Mouse (Mus musculus) kidney, adult 2 months (tissue): ENCODE data around the gene Ghrh.

Experiments
- CTCF ChIP-seq: fragments of 200-500 bp; conservative IDR thresholded peaks from 2 replicates; pipeline ENCODE4 v1.5.1; 2011; ENCODE audit warnings: low read depth, mild to moderate bottlenecking, control low read depth, low read length, moderate library complexity, mixed read lengths; ENCODE audit not compliant: insufficient read depth, insufficient read length
- POLR2A ChIP-seq: fragments of 200-500 bp; IDR thresholded peaks from one replicate; pipeline ENCODE4 v1.6.1; 2011; ENCODE audit warnings: low read depth, low read length, control low read depth

DNA sequence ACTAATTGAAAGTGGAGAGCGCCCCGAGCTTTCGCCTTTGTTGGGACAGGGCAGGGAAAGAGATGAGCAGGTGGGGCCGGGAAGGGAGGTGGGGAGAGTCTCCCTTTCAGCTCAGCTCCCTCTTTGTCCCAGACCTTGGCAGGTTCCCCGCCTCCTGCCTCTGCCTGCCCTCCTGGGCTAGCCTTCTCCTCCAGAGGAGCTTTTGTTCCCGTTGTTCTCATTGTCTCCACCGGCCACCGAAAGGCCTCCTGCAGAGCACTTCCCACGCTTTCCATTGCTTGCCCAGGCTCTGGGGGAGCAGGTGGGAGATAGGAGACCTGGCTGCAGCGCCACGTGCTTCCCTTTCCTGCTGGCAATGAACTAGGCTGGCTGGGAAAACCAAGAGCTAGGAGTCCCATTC, 18.7 kb downstream of the Ghrh start:
- TF ChIP-seq CTCF: no peak
- no peak for TF ChIP-seq POLR2A
